Mouse (Mus musculus) intestine, embryonic 15.5 days (tissue): ENCODE measurements around the gene Sec22a. TPM values are rescaled to one million over a fixed set of nuclear protein-coding genes. Genes with fewer than 3 reads are reported as not detected.

ENCODE experiments used
- ATAC-seq: fragments of 200-750 bp; cut with Nextera tagmentation; 2 replicates; pipeline ENCODE4 v1.8.0; 2017; ENCODE audit warnings: moderate TSS enrichment, moderate library complexity
- H3K27ac ChIP-seq: fragments of 300-500 bp; sonication (generic); 2 replicates; pipeline ENCODE4 v1.5.1; 2015; ENCODE audit warnings: mild to moderate bottlenecking, inconsistent platforms
- H3K27me3 ChIP-seq: fragments of 300-500 bp; sonication (generic); replicated peaks from 2 replicates; pipeline ENCODE4 v1.6.1; 2015; ENCODE audit warnings: inconsistent platforms
- H3K36me3 ChIP-seq: fragments of 300-500 bp; sonication (generic); 2 replicates; pipeline ENCODE4 v1.6.1; 2015; ENCODE audit warnings: inconsistent platforms
- H3K4me1 ChIP-seq: fragments of 300-500 bp; sonication (generic); replicated peaks from 2 replicates; pipeline ENCODE4 v1.6.1; 2015; ENCODE audit warnings: inconsistent platforms
- H3K4me2 ChIP-seq: fragments of 300-500 bp; sonication (generic); replicated peaks from 2 replicates; pipeline ENCODE4 v1.6.1; 2015; ENCODE audit warnings: mild to moderate bottlenecking, inconsistent platforms
- H3K4me3 ChIP-seq: fragments of 300-500 bp; sonication (generic); replicated peaks from 2 replicates; pipeline ENCODE4 v1.5.1; 2015; ENCODE audit warnings: inconsistent platforms
- H3K9ac ChIP-seq: fragments of 300-500 bp; sonication (generic); 2 replicates; pipeline ENCODE4 v1.6.1; 2015; ENCODE audit warnings: inconsistent platforms
- H3K9me3 ChIP-seq: fragments of 300-500 bp; sonication (generic); 2 replicates; pipeline ENCODE4 v1.6.1; 2016; ENCODE audit warnings: inconsistent platforms
- WGBS: fragments of 180-500 bp; shearing (Covaris S2); methylation state at CpG from one replicate; pipeline ENCODE4 v1.1.7; 2015; 5-methylcytosine and 5-hydroxymethylcytosine counted together
- polyA plus RNA-seq: library from polyadenylated mRNA; unstranded; fragments of >200 nt; fragmentation: Nextera tagmentation; extraction: Ambion mirVana; gene quantifications from 2 replicates; pipeline ENCODE4 v1.2.1, GENCODE M21; 2015

Gene Sec22a
- polyA plus RNA-seq, 1 experiment from 2014 or later = 54.3 TPM

DNA sequence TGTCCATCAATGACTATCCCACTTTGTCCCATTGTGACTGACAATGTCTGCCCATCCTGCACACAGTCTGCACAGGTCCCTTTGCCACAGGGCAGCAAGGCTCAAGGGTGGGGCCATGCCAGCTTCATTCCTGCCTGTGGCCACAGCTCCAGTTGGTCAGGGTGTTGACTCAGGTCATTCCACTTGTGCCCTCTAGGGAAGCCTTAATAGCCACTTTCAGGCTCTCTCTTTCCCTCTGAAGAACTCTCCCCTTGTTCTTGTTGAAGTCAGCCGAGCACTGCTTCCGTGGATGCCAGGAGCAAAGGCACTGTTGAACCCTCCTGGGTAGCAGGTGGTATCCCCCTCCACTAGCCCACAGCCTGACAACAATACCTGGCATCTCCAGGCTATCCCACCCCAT, 81.3 kb downstream of the Sec22a start:
- Histone ChIP-seq H3K9ac (no peak overlapping the region), H3K36me3 (no peaks in the 10 kb centered on the region), H3K4me1 (no peaks in the 10 kb centered on the region), H3K27me3 (no peaks in the 10 kb centered on the region), H3K4me2 (no peak overlapping the region), H3K27ac (no peak overlapping the region), H3K4me3 (no peak overlapping the region), H3K9me3 (no peaks in the 10 kb centered on the region)
- WGBS = 89% methylated on average over 2 of the region's 2 CpGs
- no peak for ATAC-seq

- H3K4me1 ChIP-seq = no peaks in the 10 kb centered on the region
- no peaks in the 10 kb centered on the region for H3K36me3 ChIP-seq
- H3K9me3 ChIP-seq = no peaks in the 10 kb centered on the region
- H3K27ac ChIP-seq = no peak overlapping the region
- 76% methylated on average over 6 of the region's 6 CpGs for WGBS
- no peak overlapping the region for H3K4me2 ChIP-seq
- 0 out of 2 replicates have a peak, but pooled peaks cover 4% of the 10 kb centered on the region for H3K27me3 ChIP-seq
- ATAC-seq = no peak
- no peak overlapping the region for H3K4me3 ChIP-seq
- H3K9ac ChIP-seq = no peak overlapping the region
Observed at GRCm38 (mm10) chr16:35278166-35278565, 85.6 kb downstream of the Sec22a start.

DNA sequence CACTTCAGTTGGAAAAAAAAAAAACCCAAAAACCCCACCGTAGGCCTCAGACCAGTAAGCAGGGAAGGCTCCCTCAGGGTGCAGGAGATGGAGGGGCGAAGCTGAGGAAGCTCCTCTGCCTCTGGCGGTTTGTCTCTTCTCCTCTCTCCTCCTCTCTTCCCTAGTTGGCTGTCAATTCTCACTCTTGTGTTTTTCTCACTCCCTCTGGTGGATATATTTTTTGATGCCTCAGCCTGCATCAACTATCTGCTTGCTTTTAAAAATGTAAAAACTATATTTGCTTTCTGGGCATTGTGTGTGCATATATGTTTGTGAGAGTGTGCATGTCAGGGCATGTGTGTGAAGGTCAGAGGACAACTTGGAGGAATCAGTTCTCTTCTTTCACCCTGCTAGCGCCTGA, 91.3 kb downstream of the Sec22a start:
- Histone ChIP-seq H3K27me3 (0 out of 2 replicates have a peak, but pooled peaks cover 4% of the 10 kb centered on the region), H3K9ac (no peak overlapping the region), H3K36me3 (no peaks in the 10 kb centered on the region), H3K4me2 (no peak overlapping the region), H3K9me3 (no peaks in the 10 kb centered on the region), H3K27ac (no peak overlapping the region), H3K4me1 (no peaks in the 10 kb centered on the region), H3K4me3 (no peak overlapping the region)
- WGBS = 58% methylated on average over 4 of the region's 4 CpGs
- ATAC-seq = no peak

DNA sequence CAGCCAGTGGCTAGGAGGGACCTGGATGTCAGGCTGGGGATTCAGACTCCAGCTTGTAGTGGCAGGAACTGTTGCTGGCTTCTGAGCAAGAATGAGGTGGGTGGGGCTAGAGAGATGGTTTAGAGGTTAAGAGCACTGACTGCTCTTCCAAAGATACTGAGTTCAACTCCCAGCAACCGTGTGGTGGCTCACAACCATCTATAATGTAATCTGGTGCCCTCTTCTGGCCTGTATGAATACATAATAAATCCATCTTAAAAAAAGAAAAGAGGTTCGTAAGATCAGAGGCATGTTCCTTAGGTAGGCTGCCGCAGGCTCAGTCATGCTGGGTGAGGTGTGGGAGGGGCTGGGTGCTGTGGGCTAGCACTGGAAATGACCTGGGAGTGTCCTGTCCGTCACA, 92.1 kb downstream of the Sec22a start:
- Histone ChIP-seq H3K36me3 (no peaks in the 10 kb centered on the region), H3K9me3 (no peaks in the 10 kb centered on the region), H3K4me1 (no peaks in the 10 kb centered on the region), H3K4me3 (no peak overlapping the region), H3K4me2 (no peak overlapping the region), H3K9ac (no peak overlapping the region), H3K27me3 (0 out of 2 replicates have a peak, but pooled peaks cover 4% of the 10 kb centered on the region), H3K27ac (no peak overlapping the region)
- no peak for ATAC-seq
- 39% methylated on average over 4 of the region's 4 CpGs for WGBS

GRCm38 (mm10) chr16:35270945-35271344, 92.8 kb downstream of the Sec22a start:
- Histone ChIP-seq H3K27ac (no peak overlapping the region), H3K4me1 (no peaks in the 10 kb centered on the region), H3K9me3 (no peaks in the 10 kb centered on the region), H3K27me3 (0 out of 2 replicates have a peak, but pooled peaks cover 4% of the 10 kb centered on the region), H3K9ac (no peak overlapping the region), H3K4me3 (no peak overlapping the region), H3K36me3 (no peaks in the 10 kb centered on the region), H3K4me2 (no peak overlapping the region)
- no peak for ATAC-seq
- WGBS = 76% methylated on average over 6 of the region's 6 CpGs

DNA sequence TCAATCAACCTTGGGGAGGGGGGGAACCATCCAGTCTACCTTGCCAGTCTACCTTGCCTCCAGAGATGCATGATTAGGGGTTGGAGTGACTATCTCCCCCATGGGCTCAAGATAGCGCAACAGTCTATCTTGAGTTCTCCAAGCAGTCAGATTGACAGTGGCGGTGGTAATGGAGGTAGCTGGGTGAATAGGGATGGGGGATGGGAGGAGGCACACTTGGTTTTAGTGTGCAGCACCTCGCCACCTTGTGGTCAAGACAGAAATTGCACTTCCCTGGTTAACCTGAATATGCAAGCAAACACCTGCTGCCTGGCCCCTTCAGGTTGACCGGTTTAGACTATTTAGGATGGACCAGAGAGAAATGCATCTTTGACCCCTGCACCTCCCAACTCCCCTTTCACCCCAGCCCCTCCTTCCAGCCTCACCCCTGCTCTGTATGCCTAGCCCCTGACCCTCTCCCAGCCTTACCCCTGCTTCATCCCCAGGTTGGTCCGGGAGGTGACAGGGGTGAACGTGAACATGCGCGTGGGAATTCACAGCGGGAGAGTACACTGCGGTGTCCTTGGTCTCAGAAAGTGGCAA, 93.3 kb downstream of the Sec22a start:
- ATAC-seq = peak; percentile 61; the same call in 1 of the 2 replicates
- H3K27me3 ChIP-seq = 0 out of 2 replicates have a peak, but pooled peaks cover 4% of the 10 kb centered on the region
- H3K4me1 ChIP-seq = no peaks in the 10 kb centered on the region
- no peaks in the 10 kb centered on the region for H3K36me3 ChIP-seq
- no peak overlapping the region for H3K4me3 ChIP-seq
- 41% methylated on average over 10 of the region's 10 CpGs for WGBS
- no peak overlapping the region for H3K9ac ChIP-seq
- no peaks in the 10 kb centered on the region for H3K9me3 ChIP-seq
- H3K27ac ChIP-seq = no peak overlapping the region
- H3K4me2 ChIP-seq = no peak overlapping the region

Other genes starting within 250 kb of the Sec22a start
- 2.0 and 2.8 TPM in 2 replicates for gene Adcy5, start 209.0 kb downstream of the Sec22a start, polyA plus RNA-seq
- 50.1 and 59.3 TPM in 2 replicates for gene Pdia5, start 127.0 kb upstream of the Sec22a start, polyA plus RNA-seq
- 5.8 and 7.7 TPM in 2 replicates for gene Sema5b, start 177.2 kb upstream of the Sec22a start, polyA plus RNA-seq